Mouse (Mus musculus) midbrain, embryonic 15.5 days (tissue): ENCODE measurements around the gene Ift122. TPM values are rescaled to one million over a fixed set of nuclear protein-coding genes. Genes with fewer than 3 reads are reported as not detected.

Source experiments
- ATAC-seq: fragments of 200-750 bp; cut with Nextera tagmentation; replicated peaks from 2 replicates; pipeline ENCODE4 v1.8.0; 2017; ENCODE audit warnings: moderate TSS enrichment
- H3K27ac ChIP-seq: fragments of 300-500 bp; sonication (generic); 2 replicates; pipeline ENCODE4 v1.5.1; 2015; ENCODE audit warnings: mild to moderate bottlenecking, inconsistent platforms
- H3K27me3 ChIP-seq: fragments of 300-500 bp; sonication (generic); replicated peaks from 2 replicates; pipeline ENCODE4 v1.6.1; 2015; ENCODE audit warnings: inconsistent platforms
- H3K36me3 ChIP-seq: fragments of 300-500 bp; sonication (generic); replicated peaks from 2 replicates; pipeline ENCODE4 v1.6.1; 2015; ENCODE audit warnings: inconsistent platforms
- H3K4me1 ChIP-seq: fragments of 300-500 bp; sonication (generic); 2 replicates; pipeline ENCODE4 v1.6.1; 2015; ENCODE audit warnings: inconsistent platforms
- H3K4me2 ChIP-seq: fragments of 300-500 bp; sonication (generic); 2 replicates; pipeline ENCODE4 v1.6.1; 2015; ENCODE audit warnings: inconsistent platforms, mild to moderate bottlenecking, moderate library complexity
- H3K4me3 ChIP-seq: fragments of 300-500 bp; sonication (generic); 2 replicates; pipeline ENCODE4 v1.5.1; 2015; ENCODE audit warnings: mild to moderate bottlenecking, inconsistent platforms
- H3K9ac ChIP-seq: fragments of 300-500 bp; sonication (generic); 2 replicates; pipeline ENCODE4 v1.6.1; 2015; ENCODE audit warnings: mild to moderate bottlenecking, inconsistent platforms
- H3K9me3 ChIP-seq: fragments of 300-500 bp; sonication (generic); 2 replicates; pipeline ENCODE4 v1.6.1; 2016; ENCODE audit warnings: inconsistent platforms
- WGBS: fragments of 180-500 bp; shearing (Covaris S2); methylation state at CpG from one replicate; pipeline ENCODE4 v1.1.7; 2015; ENCODE audit warnings: mixed read lengths; 5-methylcytosine and 5-hydroxymethylcytosine counted together
- polyA plus RNA-seq: library from polyadenylated mRNA; unstranded; fragments of >200 nt; fragmentation: Nextera tagmentation; extraction: Ambion mirVana; gene quantifications from 2 replicates; pipeline ENCODE4 v1.2.1, GENCODE M21; 2015

Ift122 gene
- polyA plus RNA-seq, 1 experiment from 2014 or later = 33.1 TPM

DNA sequence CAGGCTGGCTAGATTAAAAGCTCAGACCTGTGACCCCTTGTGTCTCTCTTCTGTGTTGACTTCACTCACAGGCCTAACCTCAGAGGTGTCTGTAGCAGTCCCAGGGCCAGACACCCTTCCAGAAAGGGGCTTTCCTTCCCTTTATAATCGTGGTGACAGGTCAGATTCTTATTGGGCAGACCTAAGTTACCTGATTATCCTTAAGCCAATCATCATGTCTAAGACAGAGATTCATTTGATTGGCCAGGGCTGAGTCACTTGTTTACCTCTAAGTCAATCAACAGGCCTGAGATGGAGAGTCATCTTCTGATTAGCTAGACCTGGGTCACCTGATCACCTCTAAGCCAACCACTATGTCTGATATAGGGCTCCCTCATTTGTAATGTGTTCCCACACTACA lies 85.5 kb downstream of the Ift122 start:
- Histone ChIP-seq H3K27ac (no peak overlapping the region), H3K9me3 (no peaks in the 10 kb centered on the region), H3K4me3 (no peak overlapping the region), H3K9ac (no peak overlapping the region), H3K4me1 (no peaks in the 10 kb centered on the region), H3K4me2 (no peak overlapping the region), H3K27me3 (no peaks in the 10 kb centered on the region), H3K36me3 (no peaks in the 10 kb centered on the region)
- WGBS = 63% methylated on average over 1 of the region's 1 CpGs
- ATAC-seq = no peak

- no peak overlapping the region for H3K9ac ChIP-seq
- no peak overlapping the region for H3K27ac ChIP-seq
- no peaks in the 10 kb centered on the region for H3K4me1 ChIP-seq
- ATAC-seq = no peak
- no peak overlapping the region for H3K4me2 ChIP-seq
- H3K4me3 ChIP-seq = no peak overlapping the region
- H3K36me3 ChIP-seq = no peaks in the 10 kb centered on the region
- H3K9me3 ChIP-seq = no peaks in the 10 kb centered on the region
- 91% methylated on average over 1 of the region's 1 CpGs for WGBS
- no peaks in the 10 kb centered on the region for H3K27me3 ChIP-seq
These were observed 87.3 kb downstream of the Ift122 start for GRCm38 (mm10) chr6:115940603-115941002.

DNA sequence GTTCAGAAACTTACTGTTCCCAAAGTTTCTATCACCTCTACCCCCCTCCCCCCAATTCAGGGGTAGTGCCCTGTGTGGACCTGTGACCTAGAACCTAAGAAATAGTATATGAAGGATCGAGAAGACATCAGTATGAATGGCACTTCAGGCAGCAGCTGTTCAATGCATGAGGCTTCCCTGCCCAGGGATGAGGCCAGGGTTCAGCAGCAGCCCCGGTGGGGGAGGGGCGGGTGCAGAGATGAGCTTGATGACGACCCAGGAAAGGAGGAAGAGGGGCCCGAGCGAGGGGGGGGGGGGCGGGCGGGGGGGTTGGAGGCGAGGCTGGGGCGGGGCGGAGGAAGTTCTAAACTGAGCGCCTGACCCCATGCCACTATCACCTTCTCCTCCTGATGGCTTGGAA lies 87.9 kb downstream of the Ift122 start:
- no peak overlapping the region for H3K27ac ChIP-seq
- H3K9ac ChIP-seq = no peak overlapping the region
- ATAC-seq = no peak
- H3K27me3 ChIP-seq = no peaks in the 10 kb centered on the region
- H3K36me3 ChIP-seq = no peaks in the 10 kb centered on the region
- 11% methylated on average over 8 of the region's 12 CpGs for WGBS
- no peaks in the 10 kb centered on the region for H3K9me3 ChIP-seq
- no peak overlapping the region for H3K4me2 ChIP-seq
- H3K4me3 ChIP-seq = no peak overlapping the region
- H3K4me1 ChIP-seq = no peaks in the 10 kb centered on the region

- Histone ChIP-seq H3K4me3 (no peak overlapping the region), H3K27ac (no peak overlapping the region), H3K9me3 (no peaks in the 10 kb centered on the region), H3K4me1 (peaks cover 4% of the 10 kb centered on the region; the same call in 1 of the 2 replicates), H3K36me3 (no peaks in the 10 kb centered on the region), H3K27me3 (no peaks in the 10 kb centered on the region), H3K9ac (no peak overlapping the region), H3K4me2 (no peak overlapping the region)
- WGBS = 82% methylated on average over 9 of the region's 9 CpGs
- no peak for ATAC-seq
These were observed 90.5 kb downstream of the Ift122 start for GRCm38 (mm10) chr6:115943498-115944427.

DNA sequence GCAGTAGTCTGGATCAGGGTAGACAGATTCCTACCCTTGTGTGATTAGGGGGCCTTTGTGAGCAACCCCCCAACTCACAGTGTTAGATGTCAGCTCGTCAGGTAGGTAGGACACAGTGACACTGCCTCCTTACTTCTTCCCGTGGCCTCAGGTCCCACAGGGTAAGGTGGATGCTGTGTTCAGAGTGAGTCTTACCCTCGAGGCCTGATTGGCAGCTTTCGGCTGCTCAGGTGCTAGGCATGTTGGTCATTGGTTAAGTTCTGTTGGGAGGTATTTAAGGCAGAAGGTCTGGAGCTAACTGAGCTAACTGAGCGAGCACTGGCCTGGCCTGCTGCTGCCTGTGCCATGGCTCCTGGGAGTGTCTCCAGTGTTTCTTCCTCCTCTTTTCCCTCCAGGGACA lies 91.4 kb downstream of the Ift122 start, which contains the start of gene H1foo:
H1foo (plus strand) TSS at position 301 of the 400 bp plus-strand sequence.
- Histone ChIP-seq H3K9ac (no peak within 1 kb of the TSS), H3K36me3 (no peaks in the 10 kb centered on the region), H3K4me3 (no peak within 1 kb of the TSS), H3K4me1 (peaks cover 4% of the 10 kb centered on the region; the same call in 1 of the 2 replicates), H3K4me2 (no peak within 1 kb of the TSS), H3K27me3 (no peaks in the 10 kb centered on the region), H3K9me3 (no peaks in the 10 kb centered on the region), H3K27ac (no peak within 1 kb of the TSS)
- 83% methylated on average over 5 of the region's 5 CpGs for WGBS
- ATAC-seq = no peak

DNA sequence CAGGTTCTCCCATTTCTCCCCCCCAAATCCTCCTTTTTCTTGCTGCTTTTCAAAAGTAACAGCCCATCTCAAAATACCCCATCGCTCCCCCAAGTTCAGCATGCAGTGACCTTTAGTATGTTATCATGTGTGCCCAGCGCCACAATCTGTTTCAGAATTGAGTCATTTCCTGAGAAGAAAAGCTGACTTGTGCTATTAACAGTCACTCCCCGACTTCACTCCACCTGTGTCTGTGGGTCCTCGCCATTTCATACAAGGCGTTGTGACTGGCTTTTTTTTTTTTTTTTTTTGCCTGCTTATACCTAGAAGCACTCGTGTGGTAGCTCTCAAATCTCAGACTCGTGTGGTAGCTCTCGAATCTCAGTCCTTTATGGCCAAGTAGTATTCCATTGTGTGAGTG lies 92.4 kb downstream of the Ift122 start:
- H3K9me3 ChIP-seq = no peaks in the 10 kb centered on the region
- no peaks in the 10 kb centered on the region for H3K36me3 ChIP-seq
- ATAC-seq = no peak
- no peak overlapping the region for H3K4me3 ChIP-seq
- no peak overlapping the region for H3K4me2 ChIP-seq
- H3K9ac ChIP-seq = no peak overlapping the region
- no peak overlapping the region for H3K27ac ChIP-seq
- H3K4me1 ChIP-seq = peaks cover 4% of the 10 kb centered on the region; the same call in 1 of the 2 replicates
- WGBS = 88% methylated on average over 8 of the region's 8 CpGs
- H3K27me3 ChIP-seq = no peaks in the 10 kb centered on the region

GRCm38 (mm10) chr6:115946389-115946788 lies 93.1 kb downstream of the Ift122 start:
- H3K9me3 ChIP-seq = no peaks in the 10 kb centered on the region
- H3K36me3 ChIP-seq = no peaks in the 10 kb centered on the region
- no peak overlapping the region for H3K27ac ChIP-seq
- H3K4me1 ChIP-seq = peaks cover 4% of the 10 kb centered on the region; the same call in 1 of the 2 replicates
- 0 out of 2 replicates have a peak, but pooled peaks have one; percentile 45 for ATAC-seq
- H3K4me3 ChIP-seq = no peak overlapping the region
- no peak overlapping the region for H3K4me2 ChIP-seq
- H3K9ac ChIP-seq = no peak overlapping the region
- 40% methylated on average over 6 of the region's 6 CpGs for WGBS
- H3K27me3 ChIP-seq = no peaks in the 10 kb centered on the region

- no peak for ATAC-seq
- no peak overlapping the region for H3K4me2 ChIP-seq
- H3K27ac ChIP-seq = no peak overlapping the region
- 73% methylated on average over 9 of the region's 9 CpGs for WGBS
- no peaks in the 10 kb centered on the region for H3K27me3 ChIP-seq
- no peak overlapping the region for H3K9ac ChIP-seq
- no peaks in the 10 kb centered on the region for H3K9me3 ChIP-seq
- no peaks in the 10 kb centered on the region for H3K36me3 ChIP-seq
- H3K4me3 ChIP-seq = no peak overlapping the region
- peaks cover 5% of the 10 kb centered on the region; the same call in 1 of the 2 replicates for H3K4me1 ChIP-seq
These were observed 101.3 kb downstream of the Ift122 start for GRCm38 (mm10) chr6:115954506-115955074.

- Histone ChIP-seq H3K36me3 (no peaks in the 10 kb centered on the region), H3K4me1 (peaks cover 5% of the 10 kb centered on the region; the same call in 1 of the 2 replicates), H3K9ac (no peak overlapping the region), H3K27me3 (no peaks in the 10 kb centered on the region), H3K27ac (no peak overlapping the region), H3K4me3 (no peak overlapping the region), H3K4me2 (no peak overlapping the region), H3K9me3 (no peaks in the 10 kb centered on the region)
- no peak for ATAC-seq
- WGBS = 92% methylated on average over 4 of the region's 4 CpGs
These were observed 101.9 kb downstream of the Ift122 start for GRCm38 (mm10) chr6:115955169-115955568.

DNA sequence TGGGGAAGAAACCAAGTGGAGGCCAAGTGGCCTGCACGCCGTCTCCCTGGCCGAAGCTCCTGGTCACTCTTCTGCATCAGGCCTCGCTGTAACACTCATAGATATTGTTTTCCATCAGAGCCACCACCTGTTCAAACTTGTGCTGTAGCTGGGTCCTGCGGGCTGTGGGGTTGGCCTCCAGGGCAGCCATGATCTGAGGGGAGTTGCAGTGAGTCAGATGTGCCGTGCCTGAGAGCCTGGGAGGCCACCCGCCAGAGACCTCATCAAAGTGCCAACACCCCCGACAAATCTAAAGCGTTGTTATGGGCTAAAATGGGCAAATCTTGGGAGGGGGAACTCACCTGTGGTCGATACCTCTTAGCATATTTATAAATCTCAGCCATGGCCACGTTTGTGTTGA lies 102.4 kb downstream of the Ift122 start:
- no peak overlapping the region for H3K27ac ChIP-seq
- WGBS = 88% methylated on average over 11 of the region's 11 CpGs
- no peak overlapping the region for H3K4me2 ChIP-seq
- H3K9ac ChIP-seq = no peak overlapping the region
- ATAC-seq = no peak
- no peaks in the 10 kb centered on the region for H3K9me3 ChIP-seq
- no peaks in the 10 kb centered on the region for H3K27me3 ChIP-seq
- peaks cover 5% of the 10 kb centered on the region; the same call in 1 of the 2 replicates for H3K4me1 ChIP-seq
- H3K36me3 ChIP-seq = no peaks in the 10 kb centered on the region
- no peak overlapping the region for H3K4me3 ChIP-seq

GRCm38 (mm10) chr6:115956418-115956921 lies 103.2 kb downstream of the Ift122 start:
- Histone ChIP-seq H3K4me3 (no peak overlapping the region), H3K9me3 (no peaks in the 10 kb centered on the region)
- WGBS = 85% methylated on average over 13 of the region's 13 CpGs

DNA sequence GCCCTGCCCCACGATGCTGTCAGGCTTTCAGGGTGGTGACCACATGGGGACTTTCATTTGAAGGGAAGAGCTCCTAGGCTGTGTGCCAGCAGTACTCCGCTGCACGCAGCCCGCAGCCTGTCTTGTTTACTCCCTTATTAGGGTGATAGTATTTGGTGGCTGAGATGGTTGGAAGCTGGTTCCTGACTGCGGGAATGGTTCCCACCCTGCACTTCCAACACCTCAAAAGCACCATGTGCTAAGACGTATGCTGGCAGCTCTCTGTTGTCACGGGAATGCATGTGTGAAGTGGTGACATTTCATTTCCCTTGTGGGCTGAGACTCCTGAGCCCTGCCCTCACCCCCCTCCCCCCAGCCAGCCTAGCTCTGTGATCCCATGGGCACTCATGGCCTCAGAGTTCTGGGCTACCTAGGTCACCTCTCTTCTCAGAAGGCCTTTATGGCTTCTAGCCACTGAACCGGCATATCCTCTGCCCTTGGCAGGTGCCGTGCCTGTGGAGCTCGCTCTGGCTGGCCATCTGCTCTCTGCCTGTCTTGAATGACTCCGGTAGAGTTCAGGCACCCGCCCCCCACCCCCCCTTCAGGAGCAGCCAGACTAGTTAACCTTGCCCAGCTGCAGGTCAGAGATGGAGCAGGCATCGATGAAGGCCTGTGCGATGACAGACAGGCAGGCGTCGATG lies 103.8 kb downstream of the Ift122 start:
- 50% methylated on average over 16 of the region's 16 CpGs for WGBS
- H3K27ac ChIP-seq = no peak overlapping the region
- H3K4me3 ChIP-seq = no peak overlapping the region
- H3K4me2 ChIP-seq = no peak overlapping the region
- peaks cover 5% of the 10 kb centered on the region; the same call in 1 of the 2 replicates for H3K4me1 ChIP-seq
- H3K9ac ChIP-seq = no peak overlapping the region
- H3K27me3 ChIP-seq = no peaks in the 10 kb centered on the region
- no peaks in the 10 kb centered on the region for H3K9me3 ChIP-seq
- no peaks in the 10 kb centered on the region for H3K36me3 ChIP-seq
- no peak for ATAC-seq

More at GRCm38 (mm10) chr6:115956418-115956921, 103.2 kb downstream of the Ift122 start:
- Histone ChIP-seq H3K4me1 (peaks cover 5% of the 10 kb centered on the region; the same call in 1 of the 2 replicates), H3K9ac (no peak overlapping the region), H3K36me3 (no peaks in the 10 kb centered on the region), H3K27ac (no peak overlapping the region), H3K27me3 (no peaks in the 10 kb centered on the region), H3K4me2 (no peak overlapping the region)
- ATAC-seq = no peak
